Mouse (Mus musculus): ENCODE measurements around the gene Akap8. TPM values are rescaled to one million over a fixed set of nuclear protein-coding genes. Genes with fewer than 3 reads are reported as not detected.

Gene Akap8
- total and polyA plus RNA-seq, 3 experiments = 77.9 to 127 (median 101) TPM

GRCm38 (mm10) chr17:32335869-32336268 lies 14.8 kb upstream of the Akap8 start:
- no peak overlapping the region for H3K9ac ChIP-seq (ENCODE audit: control insufficient read depth, low read depth, low read length, poor library complexity, severe bottlenecking)
- no peak overlapping the region for H3K27ac ChIP-seq (ENCODE audit: control insufficient read depth, low read depth, low read length)
- H3K4me1 ChIP-seq (ENCODE audit: control insufficient read depth in 1 of 2, insufficient read depth in 2 of 2, low read length in 2 of 2) = peaks cover 9 to 12% of the 10 kb centered on the region in 2 experiments
- TF ChIP-seq EP300 (IDR thresholded peaks at IDR 0.05; ENCODE audit: low read depth in 1 of 2, low read length in 2 of 2) (no peak), RAD21 (IDR thresholded peaks at IDR 0.05; ENCODE audit: low read depth, low read length) (no peak), MEF2A (IDR thresholded peaks at IDR 0.05; ENCODE audit: extremely low read depth, insufficient replicate concordance, low read depth, low read length, poor library complexity, severe bottlenecking) (no peak), UBTF (IDR thresholded peaks at IDR 0.05; ENCODE audit: borderline replicate concordance, insufficient read depth, low read depth, low read length) (no peak), ELF1 (IDR thresholded peaks at IDR 0.05; ENCODE audit: low read depth, low read length) (no peak), NELFE (IDR thresholded peaks at IDR 0.05; ENCODE audit: low read depth, low read length) (no peak), CHD2 (IDR thresholded peaks at IDR 0.05; ENCODE audit: low read length) (no peak), RCOR1 (IDR thresholded peaks at IDR 0.05; ENCODE audit: low read depth, low read length) (no peak), CTCF (IDR thresholded peaks at IDR 0.05 in 2 of 3, conservative IDR thresholded peaks at IDR 0.05 in 1 of 3; ENCODE audit: control insufficient read depth in 1 of 3, insufficient read depth in 1 of 3, low read depth in 2 of 3, low read length in 3 of 3, poor library complexity in 1 of 3, severe bottlenecking in 1 of 3) (no peak), POLR2AphosphoS2 (IDR thresholded peaks at IDR 0.05; ENCODE audit: low read length) (no peak), ZC3H11A (IDR thresholded peaks at IDR 0.05; ENCODE audit: low read depth, low read length) (no peak)
- no peak for DNase-seq (ENCODE audit: low read depth, low spot score)
- H3K4me3 ChIP-seq (ENCODE audit: control insufficient read depth in 1 of 2, insufficient read depth in 1 of 2, low read depth in 2 of 2, low read length in 2 of 2) = no peak overlapping the region
- H3K27me3 ChIP-seq (ENCODE audit: control insufficient read depth in 1 of 2, insufficient read depth in 2 of 2, low read length in 2 of 2) = no peaks in the 10 kb centered on the region
- no peaks in the 10 kb centered on the region for H3K9me3 ChIP-seq (replicated peaks; ENCODE audit: insufficient read depth, low read length)
- peaks cover 10 to 11% of the 10 kb centered on the region in 2 experiments; a peak in 3 of 4 replicates for H3K36me3 ChIP-seq (ENCODE audit: control insufficient read depth in 1 of 2, insufficient read depth in 2 of 2, low read length in 2 of 2)
- no peaks in the 10 kb centered on the region for H3K79me2 ChIP-seq (ENCODE audit: control insufficient read depth, insufficient read depth, low read length, poor library complexity)

DNA sequence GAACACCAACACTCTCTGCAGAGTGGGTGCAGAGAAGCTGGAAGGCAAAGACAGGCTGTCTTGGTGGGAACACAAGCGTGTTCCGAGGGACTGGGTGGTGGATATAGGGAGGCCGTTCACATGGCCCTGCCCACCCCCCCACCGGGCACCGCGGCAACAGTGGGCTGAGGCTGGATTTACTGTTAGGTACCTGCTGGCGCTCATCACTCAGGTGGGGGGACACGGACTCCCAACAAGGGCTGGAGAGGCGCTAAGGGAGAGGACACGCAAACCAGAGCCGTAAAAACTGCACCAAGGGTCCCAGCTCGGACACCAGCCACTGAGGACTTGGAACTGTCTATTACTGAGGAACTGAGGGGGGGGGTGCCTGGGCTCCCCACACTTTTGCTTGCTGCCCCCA lies 13.9 kb upstream of the Akap8 start:
- H3K36me3 ChIP-seq (ENCODE audit: control insufficient read depth in 1 of 2, insufficient read depth in 2 of 2, low read length in 2 of 2) = peaks cover 2 to 10% of the 10 kb centered on the region in 2 experiments; a peak in 2 of 4 replicates
- TF ChIP-seq POLR2AphosphoS2 (IDR thresholded peaks at IDR 0.05; ENCODE audit: low read length) (no peak), NELFE (IDR thresholded peaks at IDR 0.05; ENCODE audit: low read depth, low read length) (no peak), MYC (IDR thresholded peaks at IDR 0.05; ENCODE audit: low read depth, low read length) (no peak)
- no peak for DNase-seq (ENCODE audit: low read depth, low spot score)
- no peak overlapping the region for H3K4me3 ChIP-seq (ENCODE audit: control insufficient read depth in 1 of 2, insufficient read depth in 1 of 2, low read depth in 2 of 2, low read length in 2 of 2)
- H3K9me3 ChIP-seq (replicated peaks; ENCODE audit: insufficient read depth, low read length) = no peaks in the 10 kb centered on the region
- H3K27me3 ChIP-seq (ENCODE audit: control insufficient read depth in 1 of 2, insufficient read depth in 2 of 2, low read length in 2 of 2) = no peaks in the 10 kb centered on the region
- no peaks in the 10 kb centered on the region for H3K79me2 ChIP-seq (ENCODE audit: control insufficient read depth, insufficient read depth, low read length, poor library complexity)
- no peak overlapping the region for H3K27ac ChIP-seq (ENCODE audit: control insufficient read depth, low read depth, low read length)
- H3K4me1 ChIP-seq (ENCODE audit: control insufficient read depth in 1 of 2, insufficient read depth in 2 of 2, low read length in 2 of 2) = peaks cover 2 to 4% of the 10 kb centered on the region in 2 experiments; a peak in 3 of 4 replicates
- no peak overlapping the region for H3K9ac ChIP-seq (ENCODE audit: control insufficient read depth, low read depth, low read length, poor library complexity, severe bottlenecking)

DNA sequence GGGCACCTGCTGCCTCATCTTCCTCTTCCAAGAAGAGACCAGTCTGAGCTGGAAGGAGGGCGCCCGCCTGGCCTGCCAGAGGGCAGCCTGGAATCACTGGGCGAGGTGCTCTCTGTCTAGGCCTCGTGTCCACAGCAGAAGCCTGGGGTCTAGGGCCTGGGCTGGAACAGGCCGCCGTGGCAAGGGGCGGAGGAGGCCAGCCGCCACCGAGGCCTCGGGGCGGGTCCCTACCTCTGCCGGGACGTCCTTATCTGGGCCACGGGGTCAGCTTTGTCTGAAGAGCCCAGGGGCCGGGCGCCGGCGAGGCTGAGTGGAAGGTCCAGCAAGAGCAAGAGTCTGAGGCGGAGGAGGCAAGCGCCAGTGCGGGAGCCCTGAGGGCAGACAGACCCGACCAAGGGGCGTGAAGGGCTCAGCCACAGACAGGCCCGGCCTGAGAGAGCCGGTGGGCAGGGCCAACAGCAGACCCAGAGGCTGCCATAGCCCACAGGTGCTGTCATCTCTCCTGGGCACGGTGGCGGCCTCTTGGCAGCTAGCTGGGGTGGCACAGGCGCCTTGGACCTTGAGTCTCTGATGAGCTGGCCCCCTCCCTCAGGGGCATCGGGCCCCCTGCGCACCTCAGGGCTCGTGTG lies 12.8 kb upstream of the Akap8 start:
- Histone ChIP-seq H3K9me3 (replicated peaks; ENCODE audit: insufficient read depth, low read length) (no peaks in the 10 kb centered on the region), H3K4me1 (ENCODE audit: control insufficient read depth in 1 of 2, insufficient read depth in 2 of 2, low read length in 2 of 2) (no peaks in the 10 kb centered on the region), H3K27ac (ENCODE audit: control insufficient read depth, low read depth, low read length) (no peak overlapping the region), H3K79me2 (ENCODE audit: control insufficient read depth, insufficient read depth, low read length, poor library complexity) (no peaks in the 10 kb centered on the region), H3K4me3 (ENCODE audit: control insufficient read depth in 1 of 2, insufficient read depth in 1 of 2, low read depth in 2 of 2, low read length in 2 of 2) (no peak overlapping the region), H3K27me3 (ENCODE audit: control insufficient read depth in 1 of 2, insufficient read depth in 2 of 2, low read length in 2 of 2) (no peaks in the 10 kb centered on the region), H3K36me3 (ENCODE audit: control insufficient read depth in 1 of 2, insufficient read depth in 2 of 2, low read length in 2 of 2) (peaks cover 0 to 7% of the 10 kb centered on the region in 2 experiments; a peak in 2 of 4 replicates), H3K9ac (ENCODE audit: control insufficient read depth, low read depth, low read length, poor library complexity, severe bottlenecking) (no peak overlapping the region)
- no peak for DNase-seq (ENCODE audit: low read depth, low spot score)
- no peak for TF ChIP-seq CHD1 (IDR thresholded peaks at IDR 0.05; ENCODE audit: low read depth, low read length)
- no peak for TF ChIP-seq NELFE (IDR thresholded peaks at IDR 0.05; ENCODE audit: low read depth, low read length)
- no peak for TF ChIP-seq RCOR1 (IDR thresholded peaks at IDR 0.05; ENCODE audit: low read depth, low read length)
- TF ChIP-seq SMC3 (IDR thresholded peaks at IDR 0.05; ENCODE audit: low read depth, low read length) = no peak
- no peak for TF ChIP-seq MAX (IDR thresholded peaks at IDR 0.05; ENCODE audit: low read length)
- no peak for TF ChIP-seq EP300 (IDR thresholded peaks at IDR 0.05; ENCODE audit: low read depth in 1 of 2, low read length in 2 of 2)
- no peak for TF ChIP-seq ZNF384 (IDR thresholded peaks at IDR 0.05; ENCODE audit: low read depth, low read length)
- no peak for TF ChIP-seq NRF1 (IDR thresholded peaks at IDR 0.05; ENCODE audit: insufficient read depth, low read depth, low read length, poor library complexity, severe bottlenecking)
- TF ChIP-seq JUND (IDR thresholded peaks at IDR 0.05; ENCODE audit: low read depth, low read length) = no peak
- TF ChIP-seq TCF12 (IDR thresholded peaks at IDR 0.05; ENCODE audit: low read depth, low read length) = no peak
- no peak for TF ChIP-seq POLR2AphosphoS5 (IDR thresholded peaks at IDR 0.05; ENCODE audit: borderline replicate concordance, low read depth, low read length)
- TF ChIP-seq HCFC1 (IDR thresholded peaks at IDR 0.05; ENCODE audit: low read depth, low read length) = no peak
- no peak for TF ChIP-seq UBTF (IDR thresholded peaks at IDR 0.05; ENCODE audit: borderline replicate concordance, insufficient read depth, low read depth, low read length)
